Mouse (Mus musculus) G1E (cell line): ENCODE results near the gene Btbd9.

Experiments
- CTCF ChIP-seq: IDR thresholded peaks from 2 replicates; pipeline ENCODE4 v1.5.1; 2012; ENCODE audit warnings: low read depth, low read length, inconsistent platforms, mixed read lengths
- TAL1 ChIP-seq: conservative IDR thresholded peaks from 2 replicates; pipeline ENCODE4 v1.6.1; 2012; ENCODE audit warnings: low read depth, low read length, inconsistent platforms, mixed read lengths

DNA sequence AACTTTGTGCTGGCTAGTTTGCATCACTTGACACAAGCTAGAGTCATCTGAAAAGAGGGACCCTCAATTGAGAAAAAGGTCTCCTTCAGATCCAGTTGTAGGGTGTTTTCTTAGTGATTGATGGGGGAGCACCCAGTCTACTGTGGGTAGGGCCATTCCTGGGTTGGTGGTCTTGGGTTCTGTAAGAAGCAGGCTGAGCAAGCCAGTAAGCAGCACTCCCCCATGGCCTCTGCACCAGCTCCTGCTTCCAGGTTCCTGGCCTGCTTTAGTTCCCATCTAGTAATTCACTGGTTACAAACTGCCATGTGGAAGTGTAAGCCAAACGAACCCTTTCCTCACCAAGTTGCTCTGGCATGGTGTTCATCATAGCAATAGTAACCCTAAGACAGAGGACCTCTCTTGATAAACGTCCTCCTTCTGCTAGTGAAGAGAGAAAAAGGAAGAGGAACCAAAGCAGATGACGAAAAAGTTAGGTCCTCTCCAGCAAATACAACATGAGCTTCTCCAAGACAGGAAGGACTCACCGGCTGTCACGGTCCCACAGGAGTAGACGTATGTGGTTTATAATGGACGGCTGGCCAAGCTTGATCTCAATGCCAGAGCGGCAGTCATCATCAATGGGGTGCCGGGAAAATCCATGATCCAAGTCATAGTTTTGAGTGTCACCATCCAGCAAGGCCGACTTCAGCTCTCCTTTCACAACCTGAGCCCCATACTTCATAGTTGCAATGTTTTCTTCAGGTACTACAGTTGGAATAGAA is 59.5 kb downstream of the Btbd9 start:
- TF ChIP-seq TAL1 (no peak), CTCF (no peak)
